Mouse (Mus musculus) heart, embryonic 14.5 days (tissue): ENCODE results near the gene Pcid2. TPM values are rescaled to one million over a fixed set of nuclear protein-coding genes. Genes with fewer than 3 reads are reported as not detected.
"Not testable (repeated sequence)": the region's sequence is repeated elsewhere in the genome, so short reads cannot be mapped to it uniquely, and the experiment has no call there.

Source experiments
- ATAC-seq: fragments of 200-750 bp; cut with Nextera tagmentation; 2 replicates; pipeline ENCODE4 v1.8.0; 2017; ENCODE audit warnings: low read depth, moderate TSS enrichment; ENCODE audit not compliant: insufficient number of reproducible peaks, insufficient read depth, low FRiP score
- H3K27ac ChIP-seq, 2 experiments: fragments of 200-500 bp in 1 of 2; fragments of 300-500 bp in 1 of 2; sonication (generic) in 1 of 2; replicated peaks in 1 of 2; 2 replicates each; pipeline ENCODE4 v1.5.1; 2012 to 2014; ENCODE audit warnings: low read depth in 2 of 2, low read length in 2 of 2, control low read depth in 1 of 2, mild to moderate bottlenecking in 1 of 2, mixed read lengths in 1 of 2; ENCODE audit not compliant: control insufficient read depth in 1 of 2, insufficient read depth in 1 of 2
- H3K27me3 ChIP-seq: fragments of 300-500 bp; sonication (generic); 2 replicates; pipeline ENCODE4 v1.6.1; 2014; ENCODE audit warnings: mild to moderate bottlenecking, low read length, control low read depth; ENCODE audit not compliant: control insufficient read depth, insufficient read depth
- H3K36me3 ChIP-seq: fragments of 300-500 bp; sonication (generic); 2 replicates; pipeline ENCODE4 v1.6.1; 2014; ENCODE audit warnings: mild to moderate bottlenecking, control low read depth, low read length, mixed read lengths; ENCODE audit not compliant: control insufficient read depth, insufficient read depth
- H3K4me1 ChIP-seq, 2 experiments: fragments of 200-500 bp in 1 of 2; fragments of 300-500 bp in 1 of 2; sonication (generic) in 1 of 2; 2 replicates each; pipeline ENCODE4 v1.6.1; 2012 to 2014; ENCODE audit warnings: low read length in 2 of 2, control low read depth in 1 of 2, mixed read lengths in 1 of 2; ENCODE audit not compliant: control insufficient read depth in 2 of 2, insufficient read depth in 2 of 2
- H3K4me2 ChIP-seq: fragments of 300-500 bp; sonication (generic); 2 replicates; pipeline ENCODE4 v1.6.1; 2014; ENCODE audit warnings: mild to moderate bottlenecking, low read length
- H3K4me3 ChIP-seq, 2 experiments: fragments of 200-500 bp in 1 of 2; fragments of 300-500 bp in 1 of 2; sonication (generic) in 1 of 2; 2 replicates each; pipeline ENCODE4 v1.5.1; 2012 to 2014; ENCODE audit warnings: low read length in 2 of 2, mild to moderate bottlenecking in 2 of 2, control low read depth in 1 of 2, low read depth in 1 of 2, moderate library complexity in 1 of 2; ENCODE audit not compliant: control insufficient read depth in 1 of 2, insufficient read depth in 1 of 2
- H3K9ac ChIP-seq: fragments of 300-500 bp; sonication (generic); 2 replicates; pipeline ENCODE4 v1.6.1; 2014; ENCODE audit warnings: mild to moderate bottlenecking, low read length
- H3K9me3 ChIP-seq: fragments of 300-500 bp; sonication (generic); 2 replicates; pipeline ENCODE4 v1.6.1; 2016; ENCODE audit warnings: low read length, control low read depth; ENCODE audit not compliant: control insufficient read depth
- WGBS: fragments of 180-500 bp; shearing (Covaris S2); extraction: QIAGEN DNeasy Blood & Tissue Kit; methylation state at CpG from one replicate; pipeline ENCODE4 v1.1.7; 2014; 5-methylcytosine and 5-hydroxymethylcytosine counted together
- polyA plus RNA-seq: library from polyadenylated mRNA; unstranded; fragments of >200 nt; fragmentation: Nextera tagmentation; extraction: Ambion mirVana; gene quantifications from 2 replicates; pipeline ENCODE4 v1.2.1, GENCODE M21; 2014

The Pcid2 gene
- polyA plus RNA-seq, 1 experiment from 2014 or later, result 23.2 TPM

DNA sequence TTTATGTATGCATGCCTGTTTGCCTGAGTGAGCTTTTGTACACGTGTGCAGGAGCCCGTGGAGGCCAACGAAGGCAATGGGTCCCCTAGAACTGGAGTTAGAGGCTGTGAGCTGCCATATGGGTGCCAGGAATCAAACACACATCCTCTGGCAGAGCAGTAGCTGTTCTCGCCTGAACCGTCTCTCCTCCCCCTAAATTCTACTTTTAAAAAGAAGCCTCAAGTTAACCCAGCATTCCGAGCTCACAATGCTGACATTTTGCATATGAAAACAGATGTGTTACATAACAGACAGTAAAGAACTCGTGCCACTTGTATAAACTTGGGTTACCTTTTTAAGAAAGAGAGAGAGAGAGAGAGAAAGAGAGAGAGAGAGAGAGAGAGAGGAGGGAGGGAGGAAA, 27.7 kb downstream of the Pcid2 start:
- Histone ChIP-seq H3K27me3 (no peaks in the 10 kb centered on the region), H3K9me3 (no peaks in the 10 kb centered on the region), H3K9ac (no peak overlapping the region), H3K4me2 (no peak overlapping the region), H3K36me3 (peaks cover 97% of the 10 kb centered on the region), H3K4me1 (no peaks in the 10 kb centered on the region), H3K4me3 (no peak overlapping the region), H3K27ac (no peak overlapping the region)
- no peak for ATAC-seq
- WGBS, result 87% methylated on average over 7 of the region's 7 CpGs

DNA sequence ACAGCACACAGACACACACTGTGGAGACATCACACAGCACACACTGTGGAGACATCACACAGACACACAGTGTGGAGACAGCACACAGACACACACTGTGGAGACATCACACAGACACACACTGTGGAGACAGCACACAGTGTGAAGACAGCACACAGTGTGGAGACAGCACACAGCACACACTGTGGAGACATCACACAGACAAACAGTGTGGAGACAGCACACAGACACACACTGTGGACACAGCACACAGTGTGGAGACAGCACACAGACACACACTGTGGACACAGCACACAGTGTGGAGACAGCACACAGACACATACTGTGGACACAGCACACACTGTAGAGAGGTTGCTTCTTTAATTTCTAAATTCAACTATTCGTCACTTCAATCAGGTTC, 29.7 kb downstream of the Pcid2 start:
- not testable (repeated sequence) for H3K4me2 ChIP-seq, H3K27ac ChIP-seq, ATAC-seq, H3K4me1 ChIP-seq, H3K4me3 ChIP-seq, H3K9ac ChIP-seq, H3K9me3 ChIP-seq, H3K27me3 ChIP-seq
- peaks cover 78% of the 10 kb centered on the region for H3K36me3 ChIP-seq
- 97% methylated on average over 1 of the region's 1 CpGs for WGBS

DNA sequence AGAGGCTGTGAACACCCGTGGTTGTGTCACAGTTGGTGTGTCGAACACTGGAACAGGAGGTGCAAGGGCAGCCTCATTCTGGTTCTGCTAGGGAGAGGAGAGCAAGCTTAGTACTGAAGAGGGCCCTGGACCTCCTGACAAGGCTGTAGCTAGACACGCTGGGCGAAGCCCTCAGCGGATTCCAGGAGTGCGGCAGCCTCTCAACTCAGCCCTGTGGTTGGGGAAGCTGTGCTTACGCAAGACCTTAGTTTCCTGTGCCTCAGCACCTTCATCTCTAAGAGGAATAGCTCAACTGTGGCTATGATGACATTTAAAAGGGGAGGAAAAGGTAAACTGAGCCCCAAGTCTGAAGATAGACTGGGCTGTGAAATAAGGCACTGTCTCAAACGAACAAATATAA, 30.2 kb downstream of the Pcid2 start:
- H3K27me3 ChIP-seq, result no peaks in the 10 kb centered on the region
- H3K36me3 ChIP-seq, result peaks cover 73% of the 10 kb centered on the region
- no peak for ATAC-seq
- no peak overlapping the region for H3K27ac ChIP-seq
- H3K9me3 ChIP-seq, result no peaks in the 10 kb centered on the region
- 90% methylated on average over 8 of the region's 8 CpGs for WGBS
- H3K4me3 ChIP-seq, result no peak overlapping the region
- no peak overlapping the region for H3K4me2 ChIP-seq
- no peaks in the 10 kb centered on the region for H3K4me1 ChIP-seq
- H3K9ac ChIP-seq, result no peak overlapping the region

DNA sequence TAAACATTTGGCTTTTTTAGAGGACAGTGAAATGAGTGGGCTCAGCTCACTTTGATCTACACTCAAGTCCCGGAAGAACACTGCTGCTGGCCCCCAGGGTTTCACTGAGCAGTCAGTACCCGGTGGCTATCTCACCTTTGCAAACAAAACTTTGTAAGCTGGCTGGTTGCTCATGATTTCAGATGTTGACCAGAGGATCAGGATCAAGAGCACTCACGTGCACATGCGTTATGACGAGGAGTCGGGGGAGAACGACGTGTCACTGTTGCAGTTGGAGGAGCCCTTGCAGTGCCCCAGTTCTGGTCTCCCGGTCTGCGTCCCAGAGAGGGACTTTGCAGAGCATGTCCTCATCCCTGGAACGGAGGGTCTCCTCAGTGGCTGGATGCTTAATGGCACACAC, 32.0 kb downstream of the Pcid2 start:
- H3K27ac ChIP-seq, result no peak overlapping the region

DNA sequence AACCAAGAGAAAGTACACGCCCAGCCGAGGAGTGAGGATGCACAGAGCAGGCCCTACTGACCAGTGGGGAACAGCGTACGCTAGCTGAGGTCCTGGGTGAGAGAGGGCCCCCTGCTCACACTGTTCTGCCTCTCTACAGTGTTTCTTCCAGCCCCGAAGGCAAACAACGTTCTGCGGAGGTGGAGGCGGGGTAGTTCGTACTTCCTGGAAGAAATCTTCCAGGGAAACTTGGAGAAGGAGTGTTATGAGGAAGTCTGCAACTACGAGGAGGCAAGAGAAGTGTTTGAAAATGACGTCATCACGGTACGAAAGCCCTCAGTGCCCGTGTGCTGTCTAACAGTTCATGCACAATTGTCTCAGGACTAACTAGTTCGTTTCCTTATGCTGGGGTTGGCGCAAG, 42.1 kb downstream of the Pcid2 start:
- 77% methylated on average over 16 of the region's 16 CpGs for WGBS
- ATAC-seq, result no peak
- no peaks in the 10 kb centered on the region for H3K27me3 ChIP-seq
- no peaks in the 10 kb centered on the region for H3K9me3 ChIP-seq
- no peak overlapping the region for H3K27ac ChIP-seq
- no peak overlapping the region for H3K9ac ChIP-seq
- no peak overlapping the region for H3K4me2 ChIP-seq
- H3K36me3 ChIP-seq, result no peaks in the 10 kb centered on the region
- H3K4me3 ChIP-seq, result no peak overlapping the region
- no peaks in the 10 kb centered on the region for H3K4me1 ChIP-seq

More for the DNA sequence above, 32.0 kb downstream of the Pcid2 start:
- Histone ChIP-seq H3K4me3 (no peak overlapping the region), H3K36me3 (peaks cover 55% of the 10 kb centered on the region), H3K9ac (no peak overlapping the region), H3K4me1 (no peaks in the 10 kb centered on the region), H3K9me3 (no peaks in the 10 kb centered on the region), H3K27me3 (no peaks in the 10 kb centered on the region), H3K4me2 (no peak overlapping the region)
- no peak for ATAC-seq
- WGBS, result 90% methylated on average over 11 of the region's 11 CpGs

DNA sequence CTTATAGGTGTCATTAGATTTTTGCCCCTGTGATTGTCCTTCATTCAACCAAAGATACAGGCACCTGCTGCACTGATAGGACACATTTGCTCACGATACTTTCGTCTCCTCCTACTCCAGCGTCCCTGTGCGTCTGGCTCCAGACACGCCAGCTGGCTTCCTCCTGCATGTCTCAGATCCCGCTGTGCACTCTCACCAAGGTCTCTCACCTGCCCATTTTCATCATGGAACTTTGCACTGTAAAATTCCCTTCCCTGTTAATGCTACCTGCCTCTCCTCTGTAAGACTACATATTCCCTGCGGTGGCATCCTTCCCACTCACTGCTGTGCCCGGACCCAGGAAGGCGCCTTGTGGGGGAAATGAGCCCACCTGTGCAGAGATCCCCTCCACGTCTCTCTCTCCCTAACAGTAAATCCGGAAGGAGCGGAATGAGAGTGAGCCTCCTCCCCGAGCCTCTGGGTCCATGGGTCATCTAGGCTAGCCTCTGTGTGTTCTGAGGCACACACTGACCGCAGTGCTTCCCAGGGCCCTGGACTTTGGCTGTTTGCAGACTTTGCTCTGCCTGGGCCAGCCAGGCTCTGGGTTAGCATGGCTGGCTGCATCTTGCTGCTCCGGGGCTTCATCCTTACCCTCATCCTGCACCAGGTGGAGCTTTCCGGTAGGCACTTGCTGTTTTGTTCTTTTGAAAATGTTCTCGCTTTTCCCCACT, 44.7 kb downstream of the Pcid2 start, which contains the start of gene Proz:
TSS of gene Proz (plus strand) at position 474 of the 710 bp plus-strand sequence.
- Histone ChIP-seq H3K4me3 (no peak within 1 kb of the TSS), H3K9me3 (no peaks in the 10 kb centered on the region), H3K36me3 (no peaks in the 10 kb centered on the region), H3K27me3 (no peaks in the 10 kb centered on the region), H3K4me2 (no peak within 1 kb of the TSS), H3K9ac (no peak within 1 kb of the TSS), H3K27ac (no peak within 1 kb of the TSS), H3K4me1 (no peaks in the 10 kb centered on the region)
- ATAC-seq, result no peak
- WGBS, result 67% methylated on average over 17 of the region's 17 CpGs

DNA sequence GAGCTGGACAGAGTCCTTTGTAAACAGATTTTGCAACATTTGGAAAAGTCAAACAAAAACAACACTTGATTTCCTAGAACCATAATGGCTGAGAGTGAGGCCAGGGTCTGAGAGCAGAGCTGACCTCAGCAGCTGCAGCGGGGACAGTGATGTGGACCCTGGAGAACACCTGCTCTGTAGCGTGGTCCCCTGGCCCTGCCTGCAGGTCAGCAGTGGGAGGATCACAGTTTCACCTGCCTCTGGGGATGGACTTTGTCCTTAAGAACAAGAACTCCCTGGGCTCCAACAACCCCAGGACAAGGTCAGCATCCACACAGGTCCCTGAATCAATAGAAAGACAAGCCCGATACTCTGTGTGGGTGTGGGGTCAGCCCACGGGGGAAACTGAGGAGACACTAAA, 47.9 kb downstream of the Pcid2 start:
- no peak overlapping the region for H3K27ac ChIP-seq
- H3K9ac ChIP-seq, result no peak overlapping the region
- no peak for ATAC-seq
- H3K4me2 ChIP-seq, result no peak overlapping the region
- H3K4me3 ChIP-seq, result no peak overlapping the region
- no peaks in the 10 kb centered on the region for H3K9me3 ChIP-seq
- no peaks in the 10 kb centered on the region for H3K27me3 ChIP-seq
- no peaks in the 10 kb centered on the region for H3K36me3 ChIP-seq
- WGBS, result 85% methylated on average over 4 of the region's 4 CpGs
- no peaks in the 10 kb centered on the region for H3K4me1 ChIP-seq

DNA sequence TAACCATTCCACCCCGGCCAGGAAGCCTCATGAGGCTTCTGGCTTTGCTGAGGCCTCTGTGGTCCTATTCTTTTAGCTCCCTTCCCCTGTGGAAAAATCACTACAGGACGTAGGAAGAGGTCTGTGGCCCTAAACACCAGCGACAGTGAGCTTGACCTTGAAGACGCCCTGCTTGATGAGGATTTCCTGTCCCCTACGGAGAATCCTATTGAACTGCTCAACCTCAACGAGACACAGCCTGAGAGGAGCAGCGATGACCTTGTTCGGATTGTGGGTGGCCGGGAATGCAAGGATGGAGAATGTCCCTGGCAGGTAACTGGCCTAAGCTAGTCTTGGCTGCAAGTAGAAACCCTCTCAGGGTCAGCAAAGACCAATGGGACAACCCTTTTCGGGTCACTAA, 54.7 kb downstream of the Pcid2 start:
- H3K4me2 ChIP-seq, result no peak overlapping the region
- WGBS, result 72% methylated on average over 10 of the region's 10 CpGs
- no peak overlapping the region for H3K9ac ChIP-seq
- H3K36me3 ChIP-seq, result no peaks in the 10 kb centered on the region
- H3K27ac ChIP-seq, result no peak overlapping the region
- H3K27me3 ChIP-seq, result no peaks in the 10 kb centered on the region
- no peaks in the 10 kb centered on the region for H3K4me1 ChIP-seq
- H3K4me3 ChIP-seq, result no peak overlapping the region
- ATAC-seq, result no peak
- 0 out of 2 replicates have a peak, but pooled peaks cover 4% of the 10 kb centered on the region for H3K9me3 ChIP-seq
